In the genomic region with DNA sequence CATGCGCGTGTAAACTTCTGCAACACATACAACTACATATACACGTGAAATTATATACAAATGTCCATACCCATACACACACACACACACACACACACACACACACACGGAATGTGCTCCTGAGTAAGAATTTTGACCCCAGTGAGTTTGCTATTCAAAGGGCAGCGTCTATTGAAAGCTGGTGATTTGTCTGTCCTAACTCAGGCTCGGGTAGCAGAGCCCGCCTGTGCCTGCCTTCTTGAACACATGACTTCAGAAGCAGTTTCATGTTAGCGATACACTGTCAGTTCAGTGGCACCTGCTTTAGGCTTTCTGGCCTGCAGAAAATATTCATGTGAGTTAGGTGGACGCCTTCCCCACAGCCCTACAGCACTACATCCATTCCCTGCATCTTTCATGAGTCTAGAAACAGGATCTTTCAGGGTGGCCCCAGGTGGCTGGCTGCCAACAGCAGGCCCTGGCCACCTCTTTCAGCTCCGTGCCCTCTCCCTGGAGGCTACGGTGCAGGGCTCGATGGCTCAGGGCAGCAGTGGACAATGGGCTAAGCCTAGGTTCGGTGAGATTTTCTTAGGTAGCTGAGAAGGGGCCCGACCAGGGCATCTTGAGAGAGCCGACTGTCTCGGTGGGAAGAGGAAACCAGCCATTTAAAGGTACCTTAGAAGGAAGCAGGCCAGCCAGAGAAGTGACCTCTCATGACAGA, we compare ENCODE assay signal across 18 mouse cellular contexts. TPM values are rescaled to one million over a fixed set of nuclear protein-coding genes. Genes with fewer than 3 reads are reported as not detected.
DNase-seq lines count a peak whose midpoint lies in the region; ATAC-seq and TF ChIP-seq lines count a peak whose summit lies in the region.
"Had no signal": no experiment of that assay in that cellular context is flagged by ENCODE, and none has a peak within 500 bp of the region (broad histone marks: within the 10 kb centered on the region; RNA-seq: fewer than 3 reads in every experiment).

No protein-coding gene starts in this region.

- no peak for TF ChIP-seq POLR2A in heart, adult 2 months (IDR thresholded peaks at IDR 0.05; ENCODE audit: insufficient read depth, low read depth, low read length)

- H3K27me3 ChIP-seq in heart, embryonic 11.5 days (ENCODE audit: control insufficient read depth, insufficient read depth, low read length), result no peaks in the 10 kb centered on the region
- H3K27me3 ChIP-seq in heart, adult 2 months (ENCODE audit: control insufficient read depth, insufficient read depth, low read length), result no peaks in the 10 kb centered on the region
- H3K27me3 ChIP-seq in megakaryocyte, embryonic 14.5 days (replicated peaks), result peaks cover 2% of the 10 kb centered on the region

- no peaks in the 10 kb centered on the region for H3K79me2 ChIP-seq in heart, adult 2 months (replicated peaks; ENCODE audit: control insufficient read depth, insufficient read depth, low read length)

- H3K27ac ChIP-seq in heart, embryonic 11.5 days (ENCODE audit: low read depth, low read length), result no peak overlapping the region
- no peak overlapping the region for H3K27ac ChIP-seq in heart, adult 2 months
- H3K27ac ChIP-seq: liver, embryonic 14.5 days; midbrain, embryonic 13.5 days; stomach, postnatal 0 days had no signal

- no peak for DNase-seq in heart, adult 2 months
- peak; percentile 25 to 45 for DNase-seq in kidney, postnatal 4 days
- no peak for DNase-seq in embryo, embryonic 10 days (ENCODE audit: low spot score)
- no peak for DNase-seq in urinary bladder, postnatal 25 days (ENCODE audit: low spot score)
- DNase-seq in adrenal gland, postnatal 14 days, result no peak
- DNase-seq: B cell, adult 2 months; cerebellum, adult 18-20 months; heart, postnatal 4 days; layer of hippocampus, adult 9-11 months; spleen, adult 18-20 months; thymus, postnatal 4 days had no signal

- H3K4me3 ChIP-seq in heart, embryonic 11.5 days (ENCODE audit: low read depth, low read length), result no peak overlapping the region
- no peak overlapping the region for H3K4me3 ChIP-seq in heart, adult 2 months
- H3K4me3 ChIP-seq in megakaryocyte, embryonic 14.5 days (replicated peaks), result peak overlapping the region; percentile 98
- H3K4me3 ChIP-seq: midbrain, embryonic 13.5 days; myocyte had no signal

- H3K36me3 ChIP-seq in heart, embryonic 11.5 days (ENCODE audit: control insufficient read depth, insufficient read depth, low read length), result peaks cover 3% of the 10 kb centered on the region; the same call in 1 of the 2 replicates
- H3K36me3 ChIP-seq in heart, adult 2 months (ENCODE audit: control insufficient read depth, insufficient read depth, low read length), result peaks cover 2% of the 10 kb centered on the region; the same call in 1 of the 2 replicates
- peaks cover 87% of the 10 kb centered on the region for H3K36me3 ChIP-seq in megakaryocyte, embryonic 14.5 days (replicated peaks; ENCODE audit: low read length)
- H3K36me3 ChIP-seq: midbrain, embryonic 13.5 days had no signal

- WGBS in heart, embryonic 11.5 days (ENCODE audit: insufficient replicate concordance), result 74% methylated on average over 16 of the region's 16 CpGs
- 79% methylated on average over 16 of the region's 16 CpGs for WGBS in heart, adult 2 months

- intact Hi-C loops in heart, adult 2 months (cut with DNase I), result no loop called here

- TF ChIP-seq CTCF in heart, adult 2 months (IDR thresholded peaks at IDR 0.05), result no peak

- no peak for ATAC-seq in heart, embryonic 11.5 days (replicated peaks; ENCODE audit: insufficient number of reproducible peaks, low FRiP score, low TSS enrichment)
- ATAC-seq in megakaryocyte, adult 5-6 weeks (ENCODE audit: poor library complexity, severe bottlenecking), result no peak
- ATAC-seq: midbrain, embryonic 13.5 days had no signal

- H3K9me3 ChIP-seq in heart, embryonic 11.5 days (replicated peaks; ENCODE audit: control insufficient read depth, low read length), result no peaks in the 10 kb centered on the region
- no peaks in the 10 kb centered on the region for H3K9me3 ChIP-seq in megakaryocyte, embryonic 14.5 days
- H3K9me3 ChIP-seq: midbrain, embryonic 13.5 days had no signal

- H3K4me2 ChIP-seq in heart, embryonic 11.5 days, result no peak overlapping the region; the same call in 1 of the 2 replicates
- H3K4me2 ChIP-seq: midbrain, embryonic 13.5 days had no signal

- H3K4me1 ChIP-seq in heart, embryonic 11.5 days (ENCODE audit: control insufficient read depth, insufficient read depth, low read length), result peaks cover 46% of the 10 kb centered on the region
- H3K4me1 ChIP-seq in heart, adult 2 months (ENCODE audit: control insufficient read depth, insufficient read depth, low read length), result peaks cover 25% of the 10 kb centered on the region
- peaks cover 98% of the 10 kb centered on the region for H3K4me1 ChIP-seq in megakaryocyte, embryonic 14.5 days

- no peak for TF ChIP-seq EP300 in heart, adult 2 months (IDR thresholded peaks at IDR 0.05; ENCODE audit: insufficient read depth, low read depth, low read length)

- H3K9ac ChIP-seq in heart, embryonic 11.5 days (ENCODE audit: low read depth, low read length), result 0 out of 2 replicates have a peak overlapping the region, but pooled peaks have one; percentile 10
- H3K9ac ChIP-seq in heart, adult 2 months (ENCODE audit: low read depth, low read length), result no peak overlapping the region
- H3K9ac ChIP-seq: liver, embryonic 14.5 days had no signal

RNA-seq across cellular contexts. Expression of a gene that starts 5.0 kb away (rescaled TPM):
- polyA plus RNA-seq in heart, embryonic 11.5 days (2014; fragmentation: Nextera tagmentation; extraction: Ambion mirVana), result 59.1 and 60.6 TPM in 2 replicates
- total RNA-seq in heart, adult 2 months (2021), result 100 to 1,000 TPM; 108 to 152 TPM
- 157 and 220 TPM in 2 replicates for polyA plus RNA-seq in heart, adult 2 months (2012; rRNA removed)
- 422 and 866 TPM in 2 replicates for polyA plus RNA-seq in megakaryocyte, embryonic 14.5 days (2012; ENCODE audit: insufficient read depth, low replicate concordance)
- total RNA-seq in megakaryocyte, adult 5-6 weeks (2015), result 76.1 and 81.6 TPM in 2 replicates
- total RNA-seq in megakaryocyte, adult 5-6 weeks (2017), result 33.4 and 48.2 TPM in 2 replicates
- total RNA-seq in adrenal gland, postnatal 14 days (2021), result 69.8 and 83.7 TPM in 2 replicates

RNA-seq across cellular contexts. Expression of a gene that starts 23.5 kb away (rescaled TPM):
- 71.9 and 73.7 TPM in 2 replicates for polyA plus RNA-seq in heart, embryonic 11.5 days (2014; fragmentation: Nextera tagmentation; extraction: Ambion mirVana)
- total RNA-seq in heart, adult 2 months (2021), result 100 to 1,000 TPM; 138 to 184 TPM
- polyA plus RNA-seq in heart, adult 2 months (2012; rRNA removed), result 179 and 234 TPM in 2 replicates
- 534 and 845 TPM in 2 replicates for polyA plus RNA-seq in megakaryocyte, embryonic 14.5 days (2012; ENCODE audit: insufficient read depth, low replicate concordance)
- 85.5 and 103 TPM in 2 replicates for total RNA-seq in megakaryocyte, adult 5-6 weeks (2015)
- total RNA-seq in megakaryocyte, adult 5-6 weeks (2017), result 91.0 and 123 TPM in 2 replicates
- 60.3 and 60.6 TPM in 2 replicates for total RNA-seq in adrenal gland, postnatal 14 days (2021)

RNA-seq across cellular contexts. Expression of a gene that starts 44.5 kb away (rescaled TPM):
- 0.99 and 1.6 TPM in 2 replicates for polyA plus RNA-seq in heart, embryonic 11.5 days (2014; fragmentation: Nextera tagmentation; extraction: Ambion mirVana)
- total RNA-seq in heart, adult 2 months (2021), result 10 to 100 TPM; 66.7 to 79.4 TPM
- 28.7 and 30.9 TPM in 2 replicates for polyA plus RNA-seq in heart, adult 2 months (2012; rRNA removed)
- 0.02 and 0.35 TPM in 2 replicates for polyA plus RNA-seq in megakaryocyte, embryonic 14.5 days (2012; ENCODE audit: insufficient read depth, low replicate concordance)
- total RNA-seq in megakaryocyte, adult 5-6 weeks (2015), result 0.66 and 1.6 TPM in 2 replicates
- 0.33 and 0.48 TPM in 2 replicates for total RNA-seq in megakaryocyte, adult 5-6 weeks (2017)
- total RNA-seq in adrenal gland, postnatal 14 days (2021), result 2.6 and 3.3 TPM in 2 replicates
- polyA plus RNA-seq: myocyte had no signal

RNA-seq across cellular contexts. Expression of a gene that starts 56.2 kb away (rescaled TPM):
- polyA plus RNA-seq in heart, embryonic 11.5 days (2014; fragmentation: Nextera tagmentation; extraction: Ambion mirVana), result 0.68 and 0.86 TPM in 2 replicates
- total RNA-seq in heart, adult 2 months (2021), result under 1 TPM; 0.32 to 0.63 TPM
- 1.1 and 1.4 TPM in 2 replicates for polyA plus RNA-seq in heart, adult 2 months (2012; rRNA removed)
- 289 and 697 TPM in 2 replicates for polyA plus RNA-seq in megakaryocyte, embryonic 14.5 days (2012; ENCODE audit: insufficient read depth, low replicate concordance)
- 44.4 and 49.1 TPM in 2 replicates for total RNA-seq in megakaryocyte, adult 5-6 weeks (2015)
- total RNA-seq in megakaryocyte, adult 5-6 weeks (2017), result 39.6 and 42.3 TPM in 2 replicates
- 0.70 and 3.6 TPM in 2 replicates for total RNA-seq in adrenal gland, postnatal 14 days (2021)

Comparison
In these comparisons a context has a peak if more than half of its experiments do, and no peak if none do; other contexts are left out.
1. DNase-seq: peak in kidney, postnatal 4 days (2 of 2); none in heart, adult 2 months (0 of 2), embryo, embryonic 10 days (single experiment), urinary bladder, postnatal 25 days (single experiment) and adrenal gland, postnatal 14 days (single experiment).
2. RNA of a gene that starts 44.5 kb away (total RNA-seq): 66.7 to 79.4 TPM in heart, adult 2 months; 2.6 to 3.3 TPM in adrenal gland, postnatal 14 days and 0.33 to 1.6 TPM in megakaryocyte, adult 5-6 weeks; every median in the first group is over 10 times any median in the second.